Mouse (Mus musculus) MEL (cell line): Measurements from ENCODE around the gene Vwa3b.

Source experiments
- CTCF ChIP-seq, 3 experiments: IDR thresholded peaks in 2 of 3; conservative IDR thresholded peaks in 1 of 3; 2 replicates each; pipeline ENCODE4 v1.5.1; 2011 to 2012; ENCODE audit warnings: low read length in 3 of 3, low read depth in 2 of 3, mild to moderate bottlenecking in 2 of 3, improper control_type of control experiment in 1 of 3, inconsistent platforms in 1 of 3, mixed read lengths in 1 of 3, moderate library complexity in 1 of 3; ENCODE audit not compliant: control insufficient read depth in 1 of 3, insufficient read depth in 1 of 3, poor library complexity in 1 of 3, severe bottlenecking in 1 of 3
- ETS1 ChIP-seq: IDR thresholded peaks from 2 replicates; pipeline ENCODE4 v1.6.1; 2012; ENCODE audit warnings: low read depth, mild to moderate bottlenecking, inconsistent platforms, low read length, improper control_type of control experiment, moderate library complexity
- GATA1 ChIP-seq: IDR thresholded peaks from 2 replicates; pipeline ENCODE4 v1.6.1; 2011; ENCODE audit warnings: low read depth, low read length, improper control_type of control experiment
- NELFE ChIP-seq: IDR thresholded peaks from 2 replicates; pipeline ENCODE4 v1.6.1; 2011; ENCODE audit warnings: low read depth, low read length, improper control_type of control experiment
- POLR2A ChIP-seq, 2 experiments: IDR thresholded peaks; 2 replicates each; pipeline ENCODE4 v1.6.1; 2011 to 2012; ENCODE audit warnings: low read length in 2 of 2, mild to moderate bottlenecking in 2 of 2, control low read depth in 1 of 2, improper control_type of control experiment in 1 of 2, low read depth in 1 of 2, moderate library complexity in 1 of 2; ENCODE audit not compliant: control insufficient read depth in 1 of 2, insufficient read depth in 1 of 2, poor library complexity in 1 of 2
- RCOR1 ChIP-seq: IDR thresholded peaks from 2 replicates; pipeline ENCODE4 v1.6.1; 2012; ENCODE audit warnings: low read depth, mild to moderate bottlenecking, inconsistent platforms, low read length, improper control_type of control experiment
- USF2 ChIP-seq, 2 experiments: IDR thresholded peaks; 2 replicates each; pipeline ENCODE4 v1.6.1; 2011 to 2012; ENCODE audit warnings: improper control_type of control experiment in 2 of 2, low read length in 2 of 2, borderline replicate concordance in 1 of 2, inconsistent platforms in 1 of 2, low read depth in 1 of 2, mild to moderate bottlenecking in 1 of 2; ENCODE audit not compliant: insufficient read depth in 1 of 2

GRCm38 (mm10) chr1:37219593-37219992 is 193.2 kb downstream of the Vwa3b start:
- no peak for TF ChIP-seq POLR2A (IDR thresholded peaks at IDR 0.05; ENCODE audit: control insufficient read depth in 1 of 2, insufficient read depth in 1 of 2, low read depth in 1 of 2, low read length in 2 of 2, poor library complexity in 1 of 2)
- TF ChIP-seq NELFE: no peak
- TF ChIP-seq CTCF (IDR thresholded peaks at IDR 0.05 in 2 of 3, conservative IDR thresholded peaks at IDR 0.05 in 1 of 3; ENCODE audit: control insufficient read depth in 1 of 3, insufficient read depth in 1 of 3, low read depth in 2 of 3, low read length in 3 of 3, poor library complexity in 1 of 3, severe bottlenecking in 1 of 3): no peak
- TF ChIP-seq ETS1: no peak
- TF ChIP-seq USF2 (IDR thresholded peaks at IDR 0.05; ENCODE audit: borderline replicate concordance in 1 of 2, insufficient read depth in 1 of 2, low read depth in 1 of 2, low read length in 2 of 2): no peak
- no peak for TF ChIP-seq GATA1
- TF ChIP-seq RCOR1: no peak
